Mouse (Mus musculus) G1E (cell line): ENCODE data around the gene Prickle1. TPM values are rescaled to one million over a fixed set of nuclear protein-coding genes. Genes with fewer than 3 reads are reported as not detected.

ENCODE experiments used
- ATAC-seq: 2 replicates; pipeline ENCODE4 v1.8.0; 2016; ENCODE audit warnings: mild to moderate bottlenecking; ENCODE audit not compliant: insufficient number of reproducible peaks, poor library complexity, low FRiP score, severe bottlenecking; ENCODE audit errors: extremely low read depth
- DNase-seq: peaks from one replicate; pipeline ENCODE4 v3.0.0; 2012; ENCODE audit warnings: low spot score
- H3K27me3 ChIP-seq: 2 replicates; pipeline ENCODE4 v1.6.1; 2012; ENCODE audit warnings: mild to moderate bottlenecking, low read length, inconsistent platforms; ENCODE audit not compliant: insufficient read depth
- H3K36me3 ChIP-seq: replicated peaks from 2 replicates; pipeline ENCODE3; 2012; ENCODE audit warnings: mild to moderate bottlenecking, inconsistent platforms
- H3K4me1 ChIP-seq: 2 replicates; pipeline ENCODE4 v1.6.1; 2012; ENCODE audit warnings: low read depth, low read length, inconsistent platforms, mixed read lengths; ENCODE audit not compliant: insufficient read depth
- H3K4me3 ChIP-seq: 2 replicates; pipeline ENCODE4 v1.5.1; 2012; ENCODE audit warnings: low read depth, mild to moderate bottlenecking, inconsistent platforms, low read length, moderate library complexity, mixed read lengths
- H3K9me3 ChIP-seq: replicated peaks from 2 replicates; pipeline ENCODE4 v1.6.1; 2012; ENCODE audit warnings: inconsistent platforms
- CTCF ChIP-seq: IDR thresholded peaks from 2 replicates; pipeline ENCODE4 v1.5.1; 2012; ENCODE audit warnings: low read depth, low read length, inconsistent platforms, mixed read lengths
- GATA1 ChIP-seq: IDR thresholded peaks from 2 replicates; pipeline ENCODE4 v1.6.1; 2012; ENCODE audit warnings: borderline replicate concordance, low read length, inconsistent platforms, mixed read lengths
- GATA2 ChIP-seq: IDR thresholded peaks from 2 replicates; pipeline ENCODE4 v1.6.1; 2012; ENCODE audit warnings: low read depth, low read length, inconsistent platforms, borderline replicate concordance
- POLR2AphosphoS5 ChIP-seq: IDR thresholded peaks from 2 replicates; pipeline ENCODE4 v1.6.1; 2012; ENCODE audit warnings: low read depth, low read length, inconsistent platforms; ENCODE audit not compliant: insufficient replicate concordance
- TAL1 ChIP-seq: conservative IDR thresholded peaks from 2 replicates; pipeline ENCODE4 v1.6.1; 2012; ENCODE audit warnings: low read depth, low read length, inconsistent platforms, mixed read lengths
- polyA plus RNA-seq: library from polyadenylated mRNA; stranded (reverse); fragments of >175 nt; gene quantifications from 2 replicates; pipeline ENCODE4 v1.2.3, GENCODE M21; 2012
- total RNA-seq, 2 experiments: library from RNA; stranded (forward) in 1 of 2; stranded (reverse) in 1 of 2; fragments of 200-1000 nt in 1 of 2; fragments of >200 nt in 1 of 2; fragmentation: Nextera tagmentation in 1 of 2; gene quantifications; 2 replicates each; pipeline ENCODE4 v1.2.3; 2014 to 2017

The Prickle1 gene
- total and polyA plus RNA-seq, 3 experiments, result under 0.01 TPM; not detected in 2

GRCm38 (mm10) chr15:93594888-93595698 is 598 bp downstream of the Prickle1 start:
- H3K36me3 ChIP-seq, result no peaks in the 10 kb centered on the region
- H3K4me1 ChIP-seq, result no peaks in the 10 kb centered on the region
- no peak for ATAC-seq
- DNase-seq, result no peak
- TF ChIP-seq GATA1, result no peak
- TF ChIP-seq POLR2AphosphoS5, result no peak
- no peak for TF ChIP-seq CTCF
- TF ChIP-seq TAL1, result no peak
- TF ChIP-seq GATA2, result no peak
- H3K4me3 ChIP-seq, result no peak overlapping the region
- H3K27me3 ChIP-seq, result no peaks in the 10 kb centered on the region
- H3K9me3 ChIP-seq, result peaks cover 55% of the 10 kb centered on the region

- Histone ChIP-seq H3K4me3 (no peak overlapping the region), H3K27me3 (no peaks in the 10 kb centered on the region), H3K4me1 (no peaks in the 10 kb centered on the region), H3K9me3 (peaks cover 60% of the 10 kb centered on the region), H3K36me3 (no peaks in the 10 kb centered on the region)
- no peak for ATAC-seq
- no peak for TF ChIP-seq POLR2AphosphoS5
- TF ChIP-seq TAL1, result no peak
- TF ChIP-seq CTCF, result no peak
- TF ChIP-seq GATA2, result no peak
- TF ChIP-seq GATA1, result no peak
- no peak for DNase-seq
Measured at GRCm38 (mm10) chr15:93594296-93594887, 1.3 kb downstream of the Prickle1 start.

GRCm38 (mm10) chr15:93592596-93592995 is 3.1 kb downstream of the Prickle1 start:
- Histone ChIP-seq H3K36me3 (no peaks in the 10 kb centered on the region), H3K4me3 (no peak overlapping the region), H3K4me1 (no peaks in the 10 kb centered on the region), H3K27me3 (no peaks in the 10 kb centered on the region), H3K9me3 (peaks cover 58% of the 10 kb centered on the region)
- ATAC-seq (no peak), DNase-seq (no peak)
- TF ChIP-seq GATA2 (no peak), TAL1 (no peak), GATA1 (no peak), CTCF (no peak), POLR2AphosphoS5 (no peak)

GRCm38 (mm10) chr15:93591831-93592321 is 3.8 kb downstream of the Prickle1 start:
- no peaks in the 10 kb centered on the region for H3K4me1 ChIP-seq
- no peak overlapping the region for H3K4me3 ChIP-seq
- ATAC-seq, result no peak

GRCm38 (mm10) chr15:93591371-93591770 is 4.3 kb downstream of the Prickle1 start:
- H3K4me3 ChIP-seq, result no peak overlapping the region

More at GRCm38 (mm10) chr15:93591831-93592321, 3.8 kb downstream of the Prickle1 start:
- no peaks in the 10 kb centered on the region for H3K36me3 ChIP-seq
- peaks cover 56% of the 10 kb centered on the region for H3K9me3 ChIP-seq
- no peaks in the 10 kb centered on the region for H3K27me3 ChIP-seq
- TF ChIP-seq CTCF, result no peak
- no peak for TF ChIP-seq POLR2AphosphoS5
- TF ChIP-seq TAL1, result no peak
- TF ChIP-seq GATA1, result no peak
- DNase-seq, result no peak

GRCm38 (mm10) chr15:93588401-93588800 is 7.3 kb downstream of the Prickle1 start:
- no peak for TF ChIP-seq CTCF
- no peak for TF ChIP-seq GATA1
- TF ChIP-seq TAL1, result no peak
- TF ChIP-seq GATA2, result no peak
- TF ChIP-seq POLR2AphosphoS5, result no peak
- H3K9me3 ChIP-seq, result peaks cover 48% of the 10 kb centered on the region
- DNase-seq (no peak), ATAC-seq (no peak)
- no peaks in the 10 kb centered on the region for H3K27me3 ChIP-seq
- no peaks in the 10 kb centered on the region for H3K36me3 ChIP-seq
- H3K4me1 ChIP-seq, result no peaks in the 10 kb centered on the region
- H3K4me3 ChIP-seq, result no peak overlapping the region

More at GRCm38 (mm10) chr15:93591371-93591770, 4.3 kb downstream of the Prickle1 start:
- Histone ChIP-seq H3K27me3 (no peaks in the 10 kb centered on the region), H3K4me1 (no peaks in the 10 kb centered on the region), H3K9me3 (peaks cover 52% of the 10 kb centered on the region), H3K36me3 (no peaks in the 10 kb centered on the region)
- ATAC-seq (no peak), DNase-seq (no peak)
- no peak for TF ChIP-seq CTCF
- no peak for TF ChIP-seq GATA1
- TF ChIP-seq POLR2AphosphoS5, result no peak
- no peak for TF ChIP-seq GATA2
- no peak for TF ChIP-seq TAL1
